Mouse (Mus musculus) E14TG2a.4 (cell line): ENCODE data around the gene Obp2a.

Source experiments
- CTCF ChIP-seq: conservative IDR thresholded peaks from 2 replicates; pipeline ENCODE4 v1.5.1; 2014; ENCODE audit warnings: low read length
- NANOG ChIP-seq: IDR thresholded peaks from 2 replicates; pipeline ENCODE4 v1.6.1; 2014; ENCODE audit warnings: borderline replicate concordance, low read length, mixed read lengths

- TF ChIP-seq CTCF (no peak), NANOG (no peak)
These were observed 2.9 kb upstream of the Obp2a start for GRCm38 (mm10) chr2:25696951-25697350.
